In the genomic region with DNA sequence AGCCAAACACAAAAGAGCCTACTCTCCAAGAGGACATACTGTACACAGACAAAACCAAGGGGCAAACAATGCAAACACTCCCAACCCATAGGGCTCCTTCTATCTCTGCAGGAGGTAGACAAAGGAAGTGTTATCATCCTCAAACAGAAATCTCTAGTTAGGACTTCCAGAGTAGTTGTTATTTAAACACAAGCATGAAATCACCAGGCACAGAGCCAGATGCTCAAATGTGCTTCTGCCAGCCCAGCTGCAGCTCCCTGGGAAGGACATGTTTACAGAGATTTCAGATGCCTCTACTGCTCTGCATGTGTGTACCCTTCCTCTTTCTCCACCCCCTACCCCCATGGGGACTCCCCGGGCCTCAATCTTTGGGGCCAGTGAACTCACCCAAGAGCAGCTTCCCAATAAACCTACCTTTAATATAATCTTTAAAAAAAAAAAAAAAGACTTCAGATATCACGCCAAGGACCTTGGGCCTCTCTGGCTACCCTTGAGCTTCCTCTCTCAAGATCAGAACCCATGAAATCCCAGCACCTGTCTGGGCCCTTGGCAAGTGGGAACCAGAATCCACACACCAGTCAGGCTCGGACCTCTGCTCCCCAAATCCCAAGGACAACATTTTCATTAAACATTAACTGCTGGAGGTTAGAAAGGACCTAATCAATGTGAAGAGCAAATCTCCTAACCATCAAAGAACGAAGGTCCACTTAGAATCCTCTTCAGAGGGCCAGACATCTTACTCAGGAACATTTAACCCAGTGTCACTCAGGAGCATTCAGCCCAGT, we compare ENCODE assay signal across 8 mouse cellular contexts. TPM values are rescaled to one million over a fixed set of nuclear protein-coding genes. Genes with fewer than 3 reads are reported as not detected.
DNase-seq lines count a peak whose midpoint lies in the region; ATAC-seq and TF ChIP-seq lines count a peak whose summit lies in the region.
"Had no signal": no experiment of that assay in that cellular context is flagged by ENCODE, and none has a peak within 500 bp of the region (broad histone marks: within the 10 kb centered on the region; RNA-seq: fewer than 3 reads in every experiment).

No protein-coding gene starts in this region.

- H3K36me3 ChIP-seq in forebrain, postnatal 0 days (ENCODE audit: insufficient read depth), result no peaks in the 10 kb centered on the region
- no peaks in the 10 kb centered on the region; the same call in 1 of the 2 replicates for H3K36me3 ChIP-seq in kidney, postnatal 0 days (ENCODE audit: insufficient read depth, low read length)
- peaks cover 6% of the 10 kb centered on the region; the same call in 1 of the 2 replicates for H3K36me3 ChIP-seq in lung, embryonic 14.5 days (ENCODE audit: insufficient read depth)

- ATAC-seq in forebrain, postnatal 0 days, result no peak
- ATAC-seq in kidney, postnatal 0 days (replicated peaks; ENCODE audit: low FRiP score, low read depth), result no peak
- no peak for ATAC-seq in lung, embryonic 14.5 days (ENCODE audit: insufficient read depth)

- no peak overlapping the region for H3K4me3 ChIP-seq in forebrain, postnatal 0 days (ENCODE audit: low read depth, low read length)
- no peak overlapping the region for H3K4me3 ChIP-seq in kidney, postnatal 0 days (replicated peaks; ENCODE audit: low read depth, low read length)
- H3K4me3 ChIP-seq in lung, embryonic 14.5 days (ENCODE audit: low read depth, low read length), result no peak overlapping the region
- H3K4me3 ChIP-seq: left cerebral cortex, adult 2 months had no signal

- H3K27ac ChIP-seq in forebrain, postnatal 0 days (ENCODE audit: low read depth, low read length), result no peak overlapping the region
- H3K27ac ChIP-seq in kidney, postnatal 0 days, result no peak overlapping the region
- H3K27ac ChIP-seq in lung, embryonic 14.5 days (ENCODE audit: low read depth), result peak overlapping the region; percentile 31; the same call in 1 of the 2 replicates
- H3K27ac ChIP-seq: left cerebral cortex, adult 2 months had no signal

- H3K9ac ChIP-seq in forebrain, postnatal 0 days, result no peak overlapping the region
- H3K9ac ChIP-seq in kidney, postnatal 0 days (ENCODE audit: low read depth, low read length), result no peak overlapping the region
- H3K9ac ChIP-seq in lung, embryonic 14.5 days, result 0 out of 2 replicates have a peak overlapping the region, but pooled peaks have one; percentile 10

- H3K4me1 ChIP-seq in forebrain, postnatal 0 days (ENCODE audit: insufficient read depth), result peaks cover 4% of the 10 kb centered on the region
- peaks cover 12% of the 10 kb centered on the region; the same call in 1 of the 2 replicates for H3K4me1 ChIP-seq in kidney, postnatal 0 days (replicated peaks; ENCODE audit: insufficient read depth, low read length)
- peaks cover 5% of the 10 kb centered on the region; the same call in 1 of the 2 replicates for H3K4me1 ChIP-seq in lung, embryonic 14.5 days (ENCODE audit: insufficient read depth)

- no peak for TF ChIP-seq CTCF in forebrain, postnatal 0 days (IDR thresholded peaks at IDR 0.05; ENCODE audit: low read depth)
- no peak for TF ChIP-seq CTCF in kidney, postnatal 0 days (IDR thresholded peaks at IDR 0.05; ENCODE audit: low read depth)
- TF ChIP-seq CTCF in lung, embryonic 14.5 days (IDR thresholded peaks at IDR 0.05; ENCODE audit: low read depth), result no peak

- 81% methylated on average over 4 of the region's 4 CpGs for WGBS in forebrain, postnatal 0 days
- WGBS in kidney, postnatal 0 days, result 69% methylated on average over 4 of the region's 4 CpGs
- 50% methylated on average over 4 of the region's 4 CpGs for WGBS in lung, embryonic 14.5 days

- no peaks in the 10 kb centered on the region for H3K9me3 ChIP-seq in forebrain, postnatal 0 days (ENCODE audit: low read length)
- H3K9me3 ChIP-seq in kidney, postnatal 0 days (replicated peaks; ENCODE audit: low read length), result no peaks in the 10 kb centered on the region
- no peaks in the 10 kb centered on the region for H3K9me3 ChIP-seq in lung, embryonic 14.5 days (ENCODE audit: low read depth, low read length)

- H3K4me2 ChIP-seq in forebrain, postnatal 0 days (ENCODE audit: low read depth), result no peak overlapping the region
- peak overlapping the region; percentile 77; the same call in 1 of the 2 replicates for H3K4me2 ChIP-seq in kidney, postnatal 0 days (ENCODE audit: low read length)
- peak overlapping the region; percentile 87 for H3K4me2 ChIP-seq in lung, embryonic 14.5 days

- no peaks in the 10 kb centered on the region for H3K27me3 ChIP-seq in forebrain, postnatal 0 days (ENCODE audit: insufficient read depth, low read length)
- H3K27me3 ChIP-seq in kidney, postnatal 0 days (ENCODE audit: insufficient read depth, low read length), result no peaks in the 10 kb centered on the region
- H3K27me3 ChIP-seq in lung, embryonic 14.5 days (ENCODE audit: insufficient read depth, low read length), result no peaks in the 10 kb centered on the region

- DNase-seq in 3T3-L1 (ENCODE audit: low read depth, low spot score) (peak; percentile 76), 416B (ENCODE audit: low read depth) (peak; percentile 38)
- peak; percentile 29 for DNase-seq in forebrain, postnatal 0 days
- no peak for DNase-seq in kidney, postnatal 0 days (ENCODE audit: low spot score)
- DNase-seq in lung, embryonic 14.5 days, result peak; percentile 88
- no peak for DNase-seq in thymus, postnatal 4 days
- no peak for DNase-seq in cerebellum, postnatal 25 days

RNA-seq across cellular contexts. Expression of gene Shmt1, which starts 3.0 kb away (rescaled TPM):
- 6.0 and 6.4 TPM in 2 replicates for total RNA-seq in forebrain, postnatal 0 days (2014; rRNA removed)
- polyA plus RNA-seq in forebrain, postnatal 0 days (2015; fragmentation: Nextera tagmentation; extraction: Ambion mirVana), result 7.5 and 7.7 TPM in 2 replicates
- 53.5 and 56.9 TPM in 2 replicates for polyA plus RNA-seq in kidney, postnatal 0 days (2015; fragmentation: Nextera tagmentation; extraction: Ambion mirVana)
- polyA plus RNA-seq in lung, embryonic 14.5 days (2014; fragmentation: Nextera tagmentation; extraction: Ambion mirVana), result 62.0 and 63.6 TPM in 2 replicates

RNA-seq across cellular contexts. Expression of gene Dhrs7b, which starts 22.0 kb away (rescaled TPM):
- total RNA-seq in forebrain, postnatal 0 days (2014; rRNA removed), result 29.1 and 38.2 TPM in 2 replicates
- 30.9 and 34.6 TPM in 2 replicates for polyA plus RNA-seq in forebrain, postnatal 0 days (2015; fragmentation: Nextera tagmentation; extraction: Ambion mirVana)
- polyA plus RNA-seq in kidney, postnatal 0 days (2015; fragmentation: Nextera tagmentation; extraction: Ambion mirVana), result 34.8 and 36.4 TPM in 2 replicates
- polyA plus RNA-seq in lung, embryonic 14.5 days (2014; fragmentation: Nextera tagmentation; extraction: Ambion mirVana), result 34.4 and 36.3 TPM in 2 replicates

RNA-seq across cellular contexts. Expression of gene Smcr8, which starts 31.2 kb away (rescaled TPM):
- 11.4 and 15.4 TPM in 2 replicates for total RNA-seq in forebrain, postnatal 0 days (2014; rRNA removed)
- polyA plus RNA-seq in forebrain, postnatal 0 days (2015; fragmentation: Nextera tagmentation; extraction: Ambion mirVana), result 2.6 and 3.2 TPM in 2 replicates
- 4.0 and 4.1 TPM in 2 replicates for polyA plus RNA-seq in kidney, postnatal 0 days (2015; fragmentation: Nextera tagmentation; extraction: Ambion mirVana)
- polyA plus RNA-seq in lung, embryonic 14.5 days (2014; fragmentation: Nextera tagmentation; extraction: Ambion mirVana), result 6.6 and 8.3 TPM in 2 replicates

RNA-seq across cellular contexts. Expression of gene Top3a, which starts 31.3 kb away (rescaled TPM):
- 9.2 and 11.5 TPM in 2 replicates for total RNA-seq in forebrain, postnatal 0 days (2014; rRNA removed)
- polyA plus RNA-seq in forebrain, postnatal 0 days (2015; fragmentation: Nextera tagmentation; extraction: Ambion mirVana), result 2.8 and 3.9 TPM in 2 replicates
- 8.2 and 10.2 TPM in 2 replicates for polyA plus RNA-seq in kidney, postnatal 0 days (2015; fragmentation: Nextera tagmentation; extraction: Ambion mirVana)
- 20.2 and 22.2 TPM in 2 replicates for polyA plus RNA-seq in lung, embryonic 14.5 days (2014; fragmentation: Nextera tagmentation; extraction: Ambion mirVana)

Comparison
In these comparisons a context has a peak if more than half of its experiments do, and no peak if none do; other contexts are left out.
1. DNase-seq: peak in 3T3-L1 (single experiment), 416B (single experiment), forebrain, postnatal 0 days (single experiment) and lung, embryonic 14.5 days (single experiment); none in kidney, postnatal 0 days (single experiment), thymus, postnatal 4 days (single experiment) and cerebellum, postnatal 25 days (0 of 2).